Mouse (Mus musculus) cerebellum, adult 9-10 months (tissue): ENCODE results near the gene Zfp938.

ENCODE experiments used
- DNase-seq: peaks from one replicate; pipeline ENCODE4 v3.0.0; 2022

Zfp938 gene

DNA sequence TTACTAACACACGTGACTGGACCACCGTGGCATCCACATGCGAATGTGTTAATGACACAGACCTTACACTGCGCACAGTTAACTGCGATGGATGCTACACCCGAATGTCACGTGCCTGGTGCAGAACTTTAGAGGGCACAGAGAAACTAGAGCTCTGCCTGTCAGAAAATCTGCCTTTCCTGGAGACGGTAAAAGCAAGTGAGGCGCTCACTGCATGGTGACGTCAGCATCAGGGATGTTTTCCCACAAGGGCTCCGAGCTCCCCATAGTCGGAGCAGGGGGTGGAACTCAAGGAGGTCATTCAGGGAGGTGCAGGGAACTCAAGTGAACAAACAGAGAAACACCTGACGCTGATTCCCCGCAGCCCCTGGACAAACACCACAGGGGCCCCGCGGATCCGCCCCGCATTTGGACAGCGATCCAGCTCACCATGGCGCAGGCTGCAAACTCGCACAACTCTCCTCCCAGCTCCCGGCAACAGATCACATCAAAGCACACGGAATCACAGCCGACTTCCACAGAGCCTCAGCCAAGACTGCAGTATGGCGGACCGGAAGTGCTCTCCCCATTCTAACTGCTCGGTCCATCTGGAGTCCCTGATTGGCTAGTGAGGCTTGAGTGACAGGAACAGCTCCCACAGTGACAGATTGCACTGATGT, at the start of gene Zfp938:
Gene Zfp938, minus strand, starts transcription at position 539 of the 659 bp plus-strand sequence.
- peak; percentile 92 for DNase-seq

DNA sequence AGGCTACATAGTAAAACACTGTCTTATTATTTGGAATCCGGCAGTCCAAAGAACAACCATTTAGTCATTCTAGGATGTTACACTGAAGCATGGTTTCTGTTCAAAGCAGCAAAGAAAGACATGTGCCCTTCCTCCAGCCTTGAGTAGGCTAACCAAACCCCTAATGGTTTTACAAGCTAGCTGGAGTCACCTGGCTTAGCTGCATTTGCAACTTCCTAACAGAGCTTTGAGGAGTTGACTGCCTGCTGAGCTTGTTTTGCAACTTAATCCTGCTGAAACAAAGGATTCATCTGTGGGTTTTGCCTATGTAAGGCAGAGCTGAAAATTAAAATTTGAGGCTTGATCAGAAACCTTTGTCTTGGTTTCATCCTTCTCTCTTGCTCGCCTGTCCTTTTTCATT, 16.3 kb upstream of the Zfp938 start:
- DNase-seq: no peak

DNA sequence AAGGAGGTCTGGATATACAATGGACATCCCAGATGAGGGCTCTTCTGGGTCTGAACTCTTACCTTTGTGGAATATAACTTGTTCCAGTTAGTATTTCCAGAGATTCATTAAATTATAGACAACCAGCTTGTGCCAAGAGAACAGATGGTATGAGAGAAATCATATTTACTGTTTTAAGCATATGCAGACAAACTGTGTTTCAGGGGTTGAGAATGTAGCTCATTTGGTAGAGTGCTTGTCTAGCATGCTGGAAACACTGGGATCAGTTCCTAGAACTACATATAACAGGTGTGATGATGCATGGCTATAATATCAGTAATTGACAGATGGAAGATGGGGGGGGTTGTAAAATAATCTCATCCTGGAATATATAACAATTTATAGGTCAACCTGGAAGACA, 3.9 kb upstream of the Zfp938 start:
- no peak for DNase-seq

DNA sequence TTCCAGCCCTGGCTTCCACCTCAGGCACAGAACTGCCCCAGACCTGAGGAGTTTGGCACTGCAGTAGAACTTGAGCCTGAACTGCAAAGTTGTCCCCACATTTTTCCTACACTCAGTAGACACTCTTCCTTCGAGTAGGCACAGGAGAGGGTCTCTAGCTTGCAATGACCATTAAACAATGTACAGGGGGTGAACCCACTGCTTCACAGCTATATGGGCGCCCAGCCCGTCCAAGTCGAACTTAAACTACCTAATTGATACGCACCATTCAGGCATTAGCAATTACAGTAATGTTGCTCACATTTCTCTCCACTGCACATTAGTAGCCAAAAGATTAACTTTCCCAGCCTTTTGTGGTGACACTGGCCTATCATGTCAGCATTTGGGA, 315 bp upstream of the Zfp938 start:
- no peak for DNase-seq

DNA sequence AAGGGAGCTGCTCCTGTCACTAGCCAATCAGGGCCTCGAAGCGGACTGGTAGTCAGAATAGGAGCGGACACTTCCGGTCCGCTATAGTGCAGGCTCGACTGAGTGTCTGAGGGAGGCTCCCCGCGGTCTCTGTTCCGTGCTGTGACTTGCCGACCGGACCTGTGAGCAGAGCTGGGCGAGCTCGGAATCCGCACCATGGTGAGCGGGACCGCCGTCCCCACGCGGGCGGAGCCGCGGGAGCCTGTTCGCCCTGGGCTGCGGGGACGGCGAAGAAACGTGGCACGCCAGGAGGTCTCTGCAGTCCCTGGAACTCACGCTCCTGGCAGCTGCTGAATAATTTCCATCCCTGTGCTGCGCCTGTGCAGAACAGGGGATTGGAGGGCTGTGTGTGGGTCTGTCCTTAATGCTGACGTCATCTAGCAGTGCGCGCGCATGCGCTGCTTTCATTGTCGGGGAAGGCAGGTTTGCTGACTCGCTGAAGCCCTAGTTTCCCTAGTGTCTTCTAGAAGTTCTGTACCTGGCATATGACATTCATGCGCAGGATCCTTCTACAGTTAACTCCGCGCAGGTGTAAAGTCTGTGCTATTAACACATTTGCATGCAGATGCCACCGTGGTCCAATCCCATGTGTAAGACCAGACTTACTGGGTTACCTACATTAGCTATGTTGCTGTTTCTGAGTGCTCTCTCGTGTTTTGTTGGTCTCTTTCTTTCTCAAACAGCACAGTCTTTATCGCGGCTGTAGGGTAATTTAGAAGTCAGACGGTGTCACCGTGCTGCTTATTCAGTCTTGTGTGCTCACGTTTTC, 62.6 kb downstream of the Zfp938 start:
- peak; percentile 90 for DNase-seq
